Mouse (Mus musculus) kidney, adult 2 months (tissue): ENCODE measurements at regions not wholly inside any gene's neighbourhood (a gene's known extent, or its start where the extent isn't known, plus 50 kb on each side); places are given as distances from the start of the nearest gene placed in this dataset.

Experiments used
- DNase-seq: peaks from one replicate; pipeline ENCODE4 v3.0.0; 2021
- H3K27ac ChIP-seq: fragments of 200-500 bp; 2 replicates; pipeline ENCODE4 v1.5.1; 2012; ENCODE audit warnings: low read depth, low read length, control low read depth, inconsistent platforms; ENCODE audit not compliant: insufficient read depth
- H3K27me3 ChIP-seq: fragments of 200-500 bp; replicated peaks from 2 replicates; pipeline ENCODE4 v1.6.1; 2012; ENCODE audit warnings: mild to moderate bottlenecking, moderate library complexity, low read length, inconsistent platforms; ENCODE audit not compliant: control insufficient read depth, insufficient read depth
- H3K36me3 ChIP-seq: fragments of 200-500 bp; 2 replicates; pipeline ENCODE4 v1.6.1; 2012; ENCODE audit warnings: mild to moderate bottlenecking, moderate library complexity, low read length, inconsistent platforms; ENCODE audit not compliant: control insufficient read depth, insufficient read depth
- H3K4me1 ChIP-seq: fragments of 200-500 bp; 2 replicates; pipeline ENCODE4 v1.6.1; 2011; ENCODE audit warnings: low read length; ENCODE audit not compliant: control insufficient read depth, insufficient read depth
- H3K4me3 ChIP-seq: fragments of 200-500 bp; 2 replicates; pipeline ENCODE4 v1.5.1; 2011; ENCODE audit warnings: mild to moderate bottlenecking, low read depth, low read length, control low read depth; ENCODE audit not compliant: insufficient read depth
- CTCF ChIP-seq: fragments of 200-500 bp; conservative IDR thresholded peaks from 2 replicates; pipeline ENCODE4 v1.5.1; 2011; ENCODE audit warnings: low read depth, mild to moderate bottlenecking, control low read depth, low read length, moderate library complexity, mixed read lengths; ENCODE audit not compliant: insufficient read depth, insufficient read length
- POLR2A ChIP-seq: fragments of 200-500 bp; IDR thresholded peaks from one replicate; pipeline ENCODE4 v1.6.1; 2011; ENCODE audit warnings: low read depth, low read length, control low read depth
- WGBS: fragments of 180-500 bp; shearing (Covaris S2); methylation state at CpG from one replicate; pipeline ENCODE4 v1.1.7; 2018; 5-methylcytosine and 5-hydroxymethylcytosine counted together

GRCm38 (mm10) chr13:114672411-114672810, 145.6 kb upstream of the Mocs2 start:
- Histone ChIP-seq H3K4me3 (no peak overlapping the region), H3K4me1 (no peaks in the 10 kb centered on the region), H3K27me3 (no peaks in the 10 kb centered on the region), H3K36me3 (no peaks in the 10 kb centered on the region), H3K27ac (no peak overlapping the region)
- TF ChIP-seq POLR2A (no peak), CTCF (no peak)
- DNase-seq, result no peak

GRCm38 (mm10) chr13:114679703-114680378, 138.2 kb upstream of the Mocs2 start:
- Histone ChIP-seq H3K27ac (peak overlapping the region; percentile 36), H3K4me3 (no peak overlapping the region), H3K27me3 (no peaks in the 10 kb centered on the region), H3K36me3 (no peaks in the 10 kb centered on the region), H3K4me1 (peaks cover 18% of the 10 kb centered on the region)
- TF ChIP-seq POLR2A, result no peak
- no peak for TF ChIP-seq CTCF
- WGBS, result 57% methylated on average over 5 of the region's 5 CpGs
- DNase-seq, result no peak

DNA sequence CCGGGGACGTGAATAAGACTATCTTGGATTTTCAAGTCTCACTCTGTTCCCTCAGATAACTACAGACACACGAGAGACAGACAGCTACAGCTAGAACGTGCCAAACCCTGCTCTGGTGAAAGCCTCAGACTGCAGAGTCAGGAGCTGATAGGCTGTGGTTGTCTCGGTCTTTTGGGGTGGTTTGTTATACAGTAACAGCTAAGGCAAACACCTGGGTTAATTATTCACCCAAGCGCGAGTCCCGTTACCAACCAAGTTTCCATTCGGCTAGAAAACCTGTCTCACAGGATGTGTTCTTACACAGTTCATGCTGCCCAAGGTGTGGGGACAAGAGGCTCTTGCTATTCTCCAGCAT, 137.7 kb upstream of the Mocs2 start:
- Histone ChIP-seq H3K4me1 (peaks cover 18% of the 10 kb centered on the region), H3K27me3 (no peaks in the 10 kb centered on the region), H3K4me3 (no peak overlapping the region), H3K27ac (peak overlapping the region; percentile 76), H3K36me3 (no peaks in the 10 kb centered on the region)
- DNase-seq, result peak; percentile 95
- TF ChIP-seq CTCF (no peak), POLR2A (no peak)
- WGBS, result 33% methylated on average over 9 of the region's 9 CpGs

- peak; percentile 23 for DNase-seq
- 64% methylated on average over 4 of the region's 4 CpGs for WGBS
- Histone ChIP-seq H3K4me3 (no peak overlapping the region), H3K36me3 (no peaks in the 10 kb centered on the region), H3K27me3 (no peaks in the 10 kb centered on the region), H3K27ac (peak overlapping the region; percentile 76), H3K4me1 (peaks cover 18% of the 10 kb centered on the region)
- TF ChIP-seq POLR2A (no peak), CTCF (no peak)
These were observed 136.8 kb upstream of the Mocs2 start for GRCm38 (mm10) chr13:114681196-114681595.

GRCm38 (mm10) chr13:114681887-114682286, 136.1 kb upstream of the Mocs2 start:
- DNase-seq, result no peak
- Histone ChIP-seq H3K36me3 (no peaks in the 10 kb centered on the region), H3K27ac (no peak overlapping the region), H3K4me1 (peaks cover 18% of the 10 kb centered on the region), H3K4me3 (no peak overlapping the region), H3K27me3 (no peaks in the 10 kb centered on the region)
- no peak for TF ChIP-seq CTCF
- no peak for TF ChIP-seq POLR2A
- WGBS, result 76% methylated on average over 4 of the region's 4 CpGs

- TF ChIP-seq CTCF, result no peak
- TF ChIP-seq POLR2A, result no peak
- peaks cover 18% of the 10 kb centered on the region for H3K4me1 ChIP-seq
- no peaks in the 10 kb centered on the region for H3K36me3 ChIP-seq
- no peak for DNase-seq
- no peaks in the 10 kb centered on the region for H3K27me3 ChIP-seq
- 84% methylated on average over 5 of the region's 5 CpGs for WGBS
- no peak overlapping the region for H3K4me3 ChIP-seq
- no peak overlapping the region; the same call in 1 of the 2 replicates for H3K27ac ChIP-seq
These were observed 135.1 kb upstream of the Mocs2 start for GRCm38 (mm10) chr13:114682891-114683290.

- no peaks in the 10 kb centered on the region for H3K36me3 ChIP-seq
- WGBS, result 35% methylated on average over 1 of the region's 1 CpGs
- H3K27ac ChIP-seq, result no peak overlapping the region
These were observed 133.7 kb upstream of the Mocs2 start for GRCm38 (mm10) chr13:114684298-114684697.

GRCm38 (mm10) chr13:114685368-114685767, 132.7 kb upstream of the Mocs2 start:
- Histone ChIP-seq H3K27me3 (no peaks in the 10 kb centered on the region), H3K36me3 (no peaks in the 10 kb centered on the region), H3K27ac (no peak overlapping the region), H3K4me3 (no peak overlapping the region), H3K4me1 (peaks cover 16% of the 10 kb centered on the region)
- no peak for DNase-seq
- 54% methylated on average over 4 of the region's 4 CpGs for WGBS
- TF ChIP-seq POLR2A (no peak), CTCF (no peak)

More at GRCm38 (mm10) chr13:114684298-114684697, 133.7 kb upstream of the Mocs2 start:
- Histone ChIP-seq H3K4me1 (peaks cover 18% of the 10 kb centered on the region), H3K4me3 (no peak overlapping the region), H3K27me3 (no peaks in the 10 kb centered on the region)
- TF ChIP-seq CTCF (no peak), POLR2A (no peak)
- peak; percentile 8 for DNase-seq
